Mouse (Mus musculus) kidney, embryonic 15.5 days (tissue): Measurements from ENCODE around the gene Cenpv. TPM values are rescaled to one million over a fixed set of nuclear protein-coding genes. Genes with fewer than 3 reads are reported as not detected.
"Not testable (repeated sequence)": the region's sequence is repeated elsewhere in the genome, so short reads cannot be mapped to it uniquely, and the experiment has no call there.

ENCODE experiments used
- ATAC-seq: fragments of 200-750 bp; cut with Nextera tagmentation; replicated peaks from 2 replicates; pipeline ENCODE4 v1.8.0; 2017; ENCODE audit warnings: moderate TSS enrichment; ENCODE audit not compliant: low FRiP score
- H3K27ac ChIP-seq: fragments of 300-500 bp; sonication (generic); 2 replicates; pipeline ENCODE4 v1.5.1; 2015; ENCODE audit warnings: mild to moderate bottlenecking, inconsistent platforms
- H3K27me3 ChIP-seq: fragments of 300-500 bp; sonication (generic); 2 replicates; pipeline ENCODE4 v1.6.1; 2015; ENCODE audit warnings: inconsistent platforms
- H3K36me3 ChIP-seq: fragments of 300-500 bp; sonication (generic); 2 replicates; pipeline ENCODE4 v1.6.1; 2015; ENCODE audit warnings: inconsistent platforms
- H3K4me1 ChIP-seq: fragments of 300-500 bp; sonication (generic); 2 replicates; pipeline ENCODE4 v1.6.1; 2015; ENCODE audit warnings: inconsistent platforms
- H3K4me2 ChIP-seq: fragments of 300-500 bp; sonication (generic); 2 replicates; pipeline ENCODE4 v1.6.1; 2015; ENCODE audit warnings: moderate library complexity, mild to moderate bottlenecking, inconsistent platforms
- H3K4me3 ChIP-seq: fragments of 300-500 bp; sonication (generic); replicated peaks from 2 replicates; pipeline ENCODE4 v1.5.1; 2015; ENCODE audit warnings: mild to moderate bottlenecking, inconsistent platforms
- H3K9ac ChIP-seq: fragments of 300-500 bp; sonication (generic); 2 replicates; pipeline ENCODE4 v1.6.1; 2015; ENCODE audit warnings: mild to moderate bottlenecking, inconsistent platforms
- H3K9me3 ChIP-seq: fragments of 300-500 bp; sonication (generic); replicated peaks from 2 replicates; pipeline ENCODE4 v1.6.1; 2016; ENCODE audit warnings: inconsistent platforms
- whole genome bisulfite sequencing: fragments of 180-500 bp; shearing (Covaris S2); methylation state at CpG from one replicate; pipeline ENCODE4 v1.1.7; 2015; ENCODE audit warnings: mixed read lengths; 5-methylcytosine and 5-hydroxymethylcytosine counted together
- polyA plus RNA-seq: library from polyadenylated mRNA; unstranded; fragments of >200 nt; fragmentation: Nextera tagmentation; extraction: Ambion mirVana; gene quantifications from 2 replicates; pipeline ENCODE4 v1.2.1, GENCODE M21; 2015

Gene Cenpv
- polyA plus RNA-seq, 1 experiment from 2014 or later = 20.0 TPM

- H3K27ac ChIP-seq = no peak overlapping the region
- H3K36me3 ChIP-seq = no peaks in the 10 kb centered on the region
- no peak overlapping the region for H3K4me3 ChIP-seq
- WGBS = 61% methylated on average over 2 of the region's 2 CpGs
- ATAC-seq = no peak
- no peak overlapping the region for H3K4me2 ChIP-seq
- H3K27me3 ChIP-seq = no peaks in the 10 kb centered on the region
- H3K9me3 ChIP-seq = no peaks in the 10 kb centered on the region
- no peak overlapping the region for H3K9ac ChIP-seq
- H3K4me1 ChIP-seq = no peaks in the 10 kb centered on the region
Measured at GRCm38 (mm10) chr11:62522283-62522682, 16.8 kb downstream of the Cenpv start.

- Histone ChIP-seq H3K36me3 (no peaks in the 10 kb centered on the region), H3K4me3 (no peak overlapping the region), H3K4me1 (no peaks in the 10 kb centered on the region), H3K27ac (peak overlapping the region; percentile 28), H3K9ac (no peak overlapping the region), H3K27me3 (no peaks in the 10 kb centered on the region), H3K9me3 (no peaks in the 10 kb centered on the region), H3K4me2 (no peak overlapping the region)
- 24% methylated on average over 2 of the region's 2 CpGs for WGBS
- peak; percentile 90 for ATAC-seq
Measured at GRCm38 (mm10) chr11:62518991-62519390, 20.1 kb downstream of the Cenpv start.

- no peak overlapping the region for H3K4me2 ChIP-seq
- ATAC-seq = no peak
- no peak overlapping the region for H3K9ac ChIP-seq
- H3K4me3 ChIP-seq = no peak overlapping the region
- no peaks in the 10 kb centered on the region for H3K27me3 ChIP-seq
- H3K4me1 ChIP-seq = no peaks in the 10 kb centered on the region
- no peaks in the 10 kb centered on the region for H3K9me3 ChIP-seq
- H3K27ac ChIP-seq = no peak overlapping the region
- H3K36me3 ChIP-seq = peaks cover 4% of the 10 kb centered on the region; the same call in 1 of the 2 replicates
- 81% methylated on average over 6 of the region's 6 CpGs for WGBS
Measured at GRCm38 (mm10) chr11:62513311-62513710, 25.8 kb downstream of the Cenpv start.

- Histone ChIP-seq H3K9me3 (no peaks in the 10 kb centered on the region), H3K27ac (no peak overlapping the region), H3K9ac (no peak overlapping the region), H3K4me1 (no peaks in the 10 kb centered on the region), H3K4me3 (no peak overlapping the region), H3K27me3 (no peaks in the 10 kb centered on the region), H3K4me2 (no peak overlapping the region), H3K36me3 (peaks cover 4% of the 10 kb centered on the region; the same call in 1 of the 2 replicates)
- no peak for ATAC-seq
- WGBS = 87% methylated on average over 8 of the region's 8 CpGs
Measured at GRCm38 (mm10) chr11:62512529-62513080, 26.5 kb downstream of the Cenpv start.

- Histone ChIP-seq H3K9me3 (no peaks in the 10 kb centered on the region), H3K9ac (no peak overlapping the region), H3K4me3 (no peak overlapping the region), H3K36me3 (peaks cover 4% of the 10 kb centered on the region; the same call in 1 of the 2 replicates), H3K27me3 (no peaks in the 10 kb centered on the region), H3K27ac (no peak overlapping the region), H3K4me2 (no peak overlapping the region), H3K4me1 (no peaks in the 10 kb centered on the region)
- ATAC-seq = no peak
- 84% methylated on average over 13 of the region's 13 CpGs for WGBS
Measured at GRCm38 (mm10) chr11:62511444-62512202, 27.4 kb downstream of the Cenpv start.

GRCm38 (mm10) chr11:62510956-62511355, 28.1 kb downstream of the Cenpv start:
- H3K27ac ChIP-seq = no peak overlapping the region
- no peak for ATAC-seq
- H3K9ac ChIP-seq = no peak overlapping the region
- 90% methylated on average over 5 of the region's 5 CpGs for WGBS
- H3K4me1 ChIP-seq = no peaks in the 10 kb centered on the region
- H3K9me3 ChIP-seq = no peaks in the 10 kb centered on the region
- peaks cover 4% of the 10 kb centered on the region; the same call in 1 of the 2 replicates for H3K36me3 ChIP-seq
- H3K4me3 ChIP-seq = no peak overlapping the region
- H3K27me3 ChIP-seq = no peaks in the 10 kb centered on the region
- H3K4me2 ChIP-seq = no peak overlapping the region

- Histone ChIP-seq H3K4me1 (no peaks in the 10 kb centered on the region), H3K27me3 (no peaks in the 10 kb centered on the region), H3K4me2 (no peak overlapping the region), H3K27ac (no peak overlapping the region), H3K4me3 (no peak overlapping the region), H3K9ac (no peak overlapping the region), H3K36me3 (peaks cover 4% of the 10 kb centered on the region; the same call in 1 of the 2 replicates), H3K9me3 (no peaks in the 10 kb centered on the region)
- WGBS = 68% methylated on average over 3 of the region's 3 CpGs
- ATAC-seq = no peak
Measured at GRCm38 (mm10) chr11:62509571-62509970, 29.5 kb downstream of the Cenpv start.

- not testable (repeated sequence) for H3K27ac ChIP-seq, H3K9me3 ChIP-seq, H3K36me3 ChIP-seq, H3K27me3 ChIP-seq, H3K4me2 ChIP-seq, H3K4me1 ChIP-seq, H3K9ac ChIP-seq, ATAC-seq, H3K4me3 ChIP-seq
- 90% methylated on average over 5 of the region's 5 CpGs for WGBS
Measured at GRCm38 (mm10) chr11:62508816-62509215, 30.2 kb downstream of the Cenpv start.

- not testable (repeated sequence) for H3K9ac ChIP-seq, H3K27ac ChIP-seq, H3K4me3 ChIP-seq, H3K4me1 ChIP-seq, H3K4me2 ChIP-seq, H3K9me3 ChIP-seq, ATAC-seq, H3K27me3 ChIP-seq, H3K36me3 ChIP-seq
- WGBS = 98% methylated on average over 13 of the region's 13 CpGs
Measured at GRCm38 (mm10) chr11:62508365-62508764, 30.7 kb downstream of the Cenpv start.

- Histone ChIP-seq H3K9me3 (no peaks in the 10 kb centered on the region), H3K27ac (no peak overlapping the region), H3K36me3 (peaks cover 2% of the 10 kb centered on the region; the same call in 1 of the 2 replicates), H3K4me1 (no peaks in the 10 kb centered on the region), H3K9ac (no peak overlapping the region), H3K4me3 (no peak overlapping the region), H3K4me2 (no peak overlapping the region), H3K27me3 (no peaks in the 10 kb centered on the region)
- ATAC-seq = no peak
- 79% methylated on average over 4 of the region's 4 CpGs for WGBS
Measured at GRCm38 (mm10) chr11:62507683-62508082, 31.4 kb downstream of the Cenpv start.

- Histone ChIP-seq H3K9ac (no peak overlapping the region), H3K27ac (no peak overlapping the region), H3K27me3 (no peaks in the 10 kb centered on the region), H3K9me3 (no peaks in the 10 kb centered on the region), H3K4me2 (no peak overlapping the region), H3K36me3 (no peaks in the 10 kb centered on the region), H3K4me1 (peaks cover 3% of the 10 kb centered on the region), H3K4me3 (no peak overlapping the region)
- no peak for ATAC-seq
- 86% methylated on average over 2 of the region's 2 CpGs for WGBS
Measured at GRCm38 (mm10) chr11:62500529-62500928, 38.5 kb downstream of the Cenpv start.

GRCm38 (mm10) chr11:62498802-62499201, 40.3 kb downstream of the Cenpv start:
- Histone ChIP-seq H3K4me1 (peaks cover 15% of the 10 kb centered on the region), H3K27me3 (no peaks in the 10 kb centered on the region), H3K4me2 (no peak overlapping the region), H3K27ac (no peak overlapping the region), H3K9ac (no peak overlapping the region), H3K9me3 (no peaks in the 10 kb centered on the region), H3K4me3 (no peak overlapping the region), H3K36me3 (no peaks in the 10 kb centered on the region)
- 92% methylated on average over 2 of the region's 2 CpGs for WGBS
- no peak for ATAC-seq
